Mouse (Mus musculus): ENCODE measurements around the gene Brox. TPM values are rescaled to one million over a fixed set of nuclear protein-coding genes. Genes with fewer than 3 reads are reported as not detected.
"Not testable (repeated sequence)": the region's sequence is repeated elsewhere in the genome, so short reads cannot be mapped to it uniquely, and the experiment has no call there.

The Brox gene
- 25.5 and 39.3 TPM in 2 replicates for total RNA-seq (2014; fragmentation: Nextera tagmentation)
- 40.3 and 40.8 TPM in 2 replicates for total RNA-seq (2017)

GRCm38 (mm10) chr1:183296877-183297383, at the start of gene Brox:
Gene Brox (minus strand): TSS chr1:183297269.
- peak; percentile 67 for ATAC-seq (replicated peaks; ENCODE audit: poor library complexity, severe bottlenecking)

GRCm38 (mm10) chr1:183345817-183346195, 48.7 kb upstream of the Brox start:
- ATAC-seq (replicated peaks; ENCODE audit: poor library complexity, severe bottlenecking), result no peak

- ATAC-seq (replicated peaks; ENCODE audit: poor library complexity, severe bottlenecking), result peak; percentile 79
Observed at GRCm38 (mm10) chr1:183344886-183345816, 48.1 kb upstream of the Brox start.

GRCm38 (mm10) chr1:183342902-183343301, 45.8 kb upstream of the Brox start:
- not testable (repeated sequence) for ATAC-seq (replicated peaks; ENCODE audit: poor library complexity, severe bottlenecking)

GRCm38 (mm10) chr1:183327171-183327570, 30.1 kb upstream of the Brox start:
- ATAC-seq (replicated peaks; ENCODE audit: poor library complexity, severe bottlenecking), result no peak

- ATAC-seq (replicated peaks; ENCODE audit: poor library complexity, severe bottlenecking), result no peak
Observed at GRCm38 (mm10) chr1:183324433-183324832, 27.4 kb upstream of the Brox start.

- ATAC-seq (replicated peaks; ENCODE audit: poor library complexity, severe bottlenecking), result no peak
Observed at GRCm38 (mm10) chr1:183323923-183324322, 26.9 kb upstream of the Brox start.

GRCm38 (mm10) chr1:183322496-183322895, 25.4 kb upstream of the Brox start:
- ATAC-seq (replicated peaks; ENCODE audit: poor library complexity, severe bottlenecking), result peak; percentile 60

- peak; percentile 81 for ATAC-seq (replicated peaks; ENCODE audit: poor library complexity, severe bottlenecking)
Observed at GRCm38 (mm10) chr1:183320708-183321107, 23.6 kb upstream of the Brox start.

- no peak; the same call in 1 of the 2 replicates for ATAC-seq (replicated peaks; ENCODE audit: poor library complexity, severe bottlenecking)
Observed at GRCm38 (mm10) chr1:183315783-183316182, 18.7 kb upstream of the Brox start.

- ATAC-seq (replicated peaks; ENCODE audit: poor library complexity, severe bottlenecking), result no peak
Observed at GRCm38 (mm10) chr1:183312076-183312475, 15.0 kb upstream of the Brox start.

- ATAC-seq (replicated peaks; ENCODE audit: poor library complexity, severe bottlenecking), result not testable (repeated sequence)
Observed at GRCm38 (mm10) chr1:183309601-183310000, 12.5 kb upstream of the Brox start.

GRCm38 (mm10) chr1:183308476-183308875, 11.4 kb upstream of the Brox start:
- ATAC-seq (replicated peaks; ENCODE audit: poor library complexity, severe bottlenecking), result no peak

GRCm38 (mm10) chr1:183307555-183307954, 10.5 kb upstream of the Brox start:
- ATAC-seq (replicated peaks; ENCODE audit: poor library complexity, severe bottlenecking), result peak; percentile 25; the same call in 1 of the 2 replicates

- ATAC-seq (replicated peaks; ENCODE audit: poor library complexity, severe bottlenecking), result no peak
Observed at GRCm38 (mm10) chr1:183299161-183299560, 2.1 kb upstream of the Brox start.

GRCm38 (mm10) chr1:183297886-183298489, 919 bp upstream of the Brox start:
- ATAC-seq (replicated peaks; ENCODE audit: poor library complexity, severe bottlenecking), result peak; percentile 37

- ATAC-seq (replicated peaks; ENCODE audit: poor library complexity, severe bottlenecking), result peak; percentile 2; the same call in 1 of the 2 replicates
Observed at GRCm38 (mm10) chr1:183297473-183297885, 410 bp upstream of the Brox start.

- ATAC-seq (replicated peaks; ENCODE audit: poor library complexity, severe bottlenecking), result peak; percentile 49
Observed at GRCm38 (mm10) chr1:183296465-183296864, 604 bp downstream of the Brox start, which contains the start of gene Aida. Gene Aida (plus strand): TSS chr1:183296590.

GRCm38 (mm10) chr1:183289576-183289975, 7.5 kb downstream of the Brox start:
- ATAC-seq (replicated peaks; ENCODE audit: poor library complexity, severe bottlenecking), result no peak

GRCm38 (mm10) chr1:183288351-183288750, 8.7 kb downstream of the Brox start:
- no peak for ATAC-seq (replicated peaks; ENCODE audit: poor library complexity, severe bottlenecking)

- ATAC-seq (replicated peaks; ENCODE audit: poor library complexity, severe bottlenecking), result no peak
Observed at GRCm38 (mm10) chr1:183275763-183276162, 21.3 kb downstream of the Brox start.

Measured in granulocyte monocyte progenitor cell, adult 5-6 weeks (primary cell).